Mouse (Mus musculus) testis, postnatal 10 days (tissue): ENCODE results near the gene Psmb8.

Experiments used
- DNase-seq: peaks from one replicate; pipeline ENCODE4 v3.0.0; 2021; ENCODE audit warnings: low spot score

Psmb8 gene

DNA sequence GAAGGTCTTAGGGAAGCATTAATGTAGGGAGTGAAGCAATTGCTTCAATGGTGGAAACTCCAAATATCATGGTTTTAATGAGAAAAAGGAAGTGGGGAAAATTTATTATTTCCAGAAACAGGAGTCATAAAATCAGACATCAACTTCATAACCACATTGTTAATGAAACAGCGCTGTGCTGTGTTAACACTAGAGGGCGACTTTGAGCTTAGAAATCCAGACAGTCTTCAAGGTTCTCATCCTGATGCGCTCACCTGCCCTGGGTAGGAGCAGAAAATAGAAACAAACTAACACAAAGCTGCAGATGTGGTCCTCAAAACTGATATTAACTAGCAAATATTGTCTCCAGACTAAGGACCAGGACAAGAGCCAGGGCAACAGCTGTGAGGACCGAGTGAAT, 52.4 kb downstream of the Psmb8 start:
- no peak for DNase-seq
